Mouse (Mus musculus): Measurements from ENCODE around the gene Anapc15. TPM values are rescaled to one million over a fixed set of nuclear protein-coding genes. Genes with fewer than 3 reads are reported as not detected.

Anapc15 gene
- polyA plus RNA-seq, 1 experiment, result 63.5 TPM

- Histone ChIP-seq H3K27ac (ENCODE audit: insufficient read depth, low read length) (no peak overlapping the region), H3K4me3 (ENCODE audit: insufficient read depth, low read length) (no peak overlapping the region), H3K4me1 (ENCODE audit: control insufficient read depth, insufficient read depth, low read length) (no peaks in the 10 kb centered on the region)
- TF ChIP-seq CTCF (IDR thresholded peaks at IDR 0.05; ENCODE audit: extremely low read depth, insufficient read depth, low read length), result no peak
- TF ChIP-seq POLR2A (IDR thresholded peaks at IDR 0.05; ENCODE audit: extremely low read depth, insufficient read depth, low read length), result no peak
Observed at GRCm38 (mm10) chr7:101886274-101886673, 22.8 kb downstream of the Anapc15 start.

- H3K4me3 ChIP-seq (ENCODE audit: insufficient read depth, low read length), result no peak overlapping the region
- no peaks in the 10 kb centered on the region for H3K4me1 ChIP-seq (ENCODE audit: control insufficient read depth, insufficient read depth, low read length)
- TF ChIP-seq CTCF (IDR thresholded peaks at IDR 0.05; ENCODE audit: extremely low read depth, insufficient read depth, low read length) (no peak), POLR2A (IDR thresholded peaks at IDR 0.05; ENCODE audit: extremely low read depth, insufficient read depth, low read length) (no peak)
- H3K27ac ChIP-seq (ENCODE audit: insufficient read depth, low read length), result no peak overlapping the region
Observed at GRCm38 (mm10) chr7:101888460-101888859, 24.9 kb downstream of the Anapc15 start.

- Histone ChIP-seq H3K4me3 (ENCODE audit: insufficient read depth, low read length) (peak overlapping the region; percentile 53), H3K27ac (ENCODE audit: insufficient read depth, low read length) (peak overlapping the region; percentile 61), H3K4me1 (ENCODE audit: control insufficient read depth, insufficient read depth, low read length) (0 out of 2 replicates have a peak, but pooled peaks cover 1% of the 10 kb centered on the region)
- 0 out of 2 replicates have a peak, but pooled peaks have one; percentile 8 for TF ChIP-seq CTCF (IDR thresholded peaks at IDR 0.05; ENCODE audit: extremely low read depth, insufficient read depth, low read length)
- no peak for TF ChIP-seq POLR2A (IDR thresholded peaks at IDR 0.05; ENCODE audit: extremely low read depth, insufficient read depth, low read length)
Observed at GRCm38 (mm10) chr7:101895695-101896094, 32.2 kb downstream of the Anapc15 start.

- 0 out of 2 replicates have a peak, but pooled peaks cover 1% of the 10 kb centered on the region for H3K4me1 ChIP-seq (ENCODE audit: control insufficient read depth, insufficient read depth, low read length)
- TF ChIP-seq POLR2A (IDR thresholded peaks at IDR 0.05; ENCODE audit: extremely low read depth, insufficient read depth, low read length) (peak; percentile 89; the same call in 1 of the 2 replicates), CTCF (IDR thresholded peaks at IDR 0.05; ENCODE audit: extremely low read depth, insufficient read depth, low read length) (no peak)
- H3K27ac ChIP-seq (ENCODE audit: insufficient read depth, low read length), result peak overlapping the region; percentile 61
- peak overlapping the region; percentile 53 for H3K4me3 ChIP-seq (ENCODE audit: insufficient read depth, low read length)
Observed at GRCm38 (mm10) chr7:101896104-101897066, 32.9 kb downstream of the Anapc15 start.

GRCm38 (mm10) chr7:101900331-101901097, 37.0 kb downstream of the Anapc15 start:
- Histone ChIP-seq H3K4me1 (ENCODE audit: control insufficient read depth, insufficient read depth, low read length) (0 out of 2 replicates have a peak, but pooled peaks cover 1% of the 10 kb centered on the region), H3K27ac (ENCODE audit: insufficient read depth, low read length) (0 out of 2 replicates have a peak overlapping the region, but pooled peaks have one; percentile 12), H3K4me3 (ENCODE audit: insufficient read depth, low read length) (no peak overlapping the region)
- TF ChIP-seq CTCF (IDR thresholded peaks at IDR 0.05; ENCODE audit: extremely low read depth, insufficient read depth, low read length) (no peak), POLR2A (IDR thresholded peaks at IDR 0.05; ENCODE audit: extremely low read depth, insufficient read depth, low read length) (no peak)

- peaks cover 5% of the 10 kb centered on the region for H3K4me1 ChIP-seq (ENCODE audit: control insufficient read depth, insufficient read depth, low read length)
- no peak overlapping the region for H3K27ac ChIP-seq (ENCODE audit: insufficient read depth, low read length)
- no peak overlapping the region for H3K4me3 ChIP-seq (ENCODE audit: insufficient read depth, low read length)
- TF ChIP-seq CTCF (IDR thresholded peaks at IDR 0.05; ENCODE audit: extremely low read depth, insufficient read depth, low read length), result no peak
- TF ChIP-seq POLR2A (IDR thresholded peaks at IDR 0.05; ENCODE audit: extremely low read depth, insufficient read depth, low read length), result no peak
Observed at GRCm38 (mm10) chr7:101901969-101902368, 38.5 kb downstream of the Anapc15 start.

GRCm38 (mm10) chr7:101902846-101903245, 39.3 kb downstream of the Anapc15 start:
- no peak overlapping the region for H3K4me3 ChIP-seq (ENCODE audit: insufficient read depth, low read length)
- no peak overlapping the region for H3K27ac ChIP-seq (ENCODE audit: insufficient read depth, low read length)
- peaks cover 3% of the 10 kb centered on the region for H3K4me1 ChIP-seq (ENCODE audit: control insufficient read depth, insufficient read depth, low read length)
- TF ChIP-seq POLR2A (IDR thresholded peaks at IDR 0.05; ENCODE audit: extremely low read depth, insufficient read depth, low read length) (no peak), CTCF (IDR thresholded peaks at IDR 0.05; ENCODE audit: extremely low read depth, insufficient read depth, low read length) (no peak)

GRCm38 (mm10) chr7:101905561-101906286, 42.2 kb downstream of the Anapc15 start, which contains the start of gene Lamtor1:
Gene Lamtor1, plus strand, starts transcription at chr7:101905904.
- TF ChIP-seq POLR2A (IDR thresholded peaks at IDR 0.05; ENCODE audit: extremely low read depth, insufficient read depth, low read length), result peak; percentile 92
- no peak for TF ChIP-seq CTCF (IDR thresholded peaks at IDR 0.05; ENCODE audit: extremely low read depth, insufficient read depth, low read length)
- Histone ChIP-seq H3K27ac (ENCODE audit: insufficient read depth, low read length) (peak within 1 kb of the TSS; percentile 77), H3K4me3 (ENCODE audit: insufficient read depth, low read length) (peak within 1 kb of the TSS; percentile 27), H3K4me1 (ENCODE audit: control insufficient read depth, insufficient read depth, low read length) (peaks cover 5% of the 10 kb centered on the region)
